Mouse (Mus musculus) heart, embryonic 12.5 days (tissue): ENCODE measurements around the gene Adgrf3. TPM values are rescaled to one million over a fixed set of nuclear protein-coding genes. Genes with fewer than 3 reads are reported as not detected.

ENCODE experiments used
- ATAC-seq: fragments of 200-750 bp; cut with Nextera tagmentation; 2 replicates; pipeline ENCODE4 v1.8.0; 2017; ENCODE audit warnings: moderate TSS enrichment, moderate library complexity; ENCODE audit not compliant: insufficient number of reproducible peaks, low FRiP score
- H3K27ac ChIP-seq: fragments of 300-500 bp; sonication (generic); 2 replicates; pipeline ENCODE4 v1.5.1; 2016; ENCODE audit warnings: mild to moderate bottlenecking, moderate library complexity; ENCODE audit not compliant: poor library complexity, severe bottlenecking
- H3K27me3 ChIP-seq: fragments of 300-500 bp; sonication (generic); replicated peaks from 2 replicates; pipeline ENCODE4 v1.6.1; 2016; ENCODE audit warnings: mild to moderate bottlenecking, moderate library complexity
- H3K36me3 ChIP-seq: fragments of 300-500 bp; sonication (generic); 2 replicates; pipeline ENCODE4 v1.6.1; 2016; ENCODE audit warnings: mild to moderate bottlenecking, moderate library complexity
- H3K4me1 ChIP-seq: fragments of 300-500 bp; sonication (generic); replicated peaks from 2 replicates; pipeline ENCODE4 v1.6.1; 2016; ENCODE audit warnings: mild to moderate bottlenecking
- H3K4me2 ChIP-seq: fragments of 300-500 bp; sonication (generic); 2 replicates; pipeline ENCODE4 v1.6.1; 2016; ENCODE audit warnings: mild to moderate bottlenecking, moderate library complexity
- H3K4me3 ChIP-seq: fragments of 300-500 bp; sonication (generic); 2 replicates; pipeline ENCODE4 v1.5.1; 2016; ENCODE audit warnings: mild to moderate bottlenecking
- H3K9ac ChIP-seq: fragments of 300-500 bp; sonication (generic); 2 replicates; pipeline ENCODE4 v1.6.1; 2016; ENCODE audit warnings: mild to moderate bottlenecking, moderate library complexity
- H3K9me3 ChIP-seq: fragments of 300-500 bp; sonication (generic); replicated peaks from 2 replicates; pipeline ENCODE4 v1.6.1; 2016; ENCODE audit warnings: mild to moderate bottlenecking, moderate library complexity
- WGBS: fragments of 180-500 bp; shearing (Covaris S2); methylation state at CpG from one replicate; pipeline ENCODE4 v1.1.7; 2016; 5-methylcytosine and 5-hydroxymethylcytosine counted together
- polyA plus RNA-seq: library from polyadenylated mRNA; unstranded; fragments of >200 nt; fragmentation: Nextera tagmentation; extraction: Ambion mirVana; gene quantifications from 2 replicates; pipeline ENCODE4 v1.2.1, GENCODE M21; 2016

Adgrf3 gene
- polyA plus RNA-seq, 1 experiment from 2014 or later: 0.37 TPM

GRCm38 (mm10) chr5:30202221-30202620 lies 3.3 kb downstream of the Adgrf3 start:
- no peaks in the 10 kb centered on the region for H3K36me3 ChIP-seq
- no peak overlapping the region for H3K4me3 ChIP-seq
- no peak overlapping the region for H3K4me2 ChIP-seq
- no peaks in the 10 kb centered on the region for H3K9me3 ChIP-seq
- H3K4me1 ChIP-seq: 0 out of 2 replicates have a peak, but pooled peaks cover 11% of the 10 kb centered on the region
- no peak overlapping the region for H3K9ac ChIP-seq
- no peak for ATAC-seq
- H3K27me3 ChIP-seq: no peaks in the 10 kb centered on the region
- 81% methylated on average over 7 of the region's 7 CpGs for WGBS
- no peak overlapping the region for H3K27ac ChIP-seq

DNA sequence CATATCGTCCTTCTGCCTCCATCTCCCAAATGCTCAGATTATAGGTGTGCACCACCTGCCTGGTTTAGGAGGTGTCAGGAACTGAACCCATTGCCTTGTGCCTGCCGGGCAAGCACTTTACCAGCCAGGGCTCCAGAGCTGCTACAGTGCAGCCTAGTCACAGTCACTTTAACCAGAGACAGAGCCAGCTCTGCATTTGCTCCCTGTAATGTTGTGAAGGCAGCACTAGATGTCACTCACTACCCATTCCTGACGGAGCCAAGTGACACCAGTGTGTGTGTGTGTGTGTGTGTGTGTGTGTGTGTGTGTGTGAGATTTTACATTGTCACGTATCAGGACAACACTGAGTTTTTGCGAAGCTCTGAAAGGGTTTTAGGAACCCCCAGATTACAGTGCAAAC lies 4.0 kb downstream of the Adgrf3 start:
- Histone ChIP-seq H3K36me3 (no peaks in the 10 kb centered on the region), H3K9ac (no peak overlapping the region), H3K4me2 (no peak overlapping the region), H3K27ac (no peak overlapping the region), H3K4me3 (no peak overlapping the region), H3K4me1 (0 out of 2 replicates have a peak, but pooled peaks cover 11% of the 10 kb centered on the region), H3K9me3 (no peaks in the 10 kb centered on the region), H3K27me3 (no peaks in the 10 kb centered on the region)
- WGBS: 44% methylated on average over 5 of the region's 5 CpGs
- ATAC-seq: 0 out of 2 replicates have a peak, but pooled peaks have one; percentile 17

- no peak for ATAC-seq
- Histone ChIP-seq H3K27ac (no peak overlapping the region), H3K4me3 (no peak overlapping the region), H3K4me2 (no peak overlapping the region), H3K9ac (no peak overlapping the region), H3K36me3 (no peaks in the 10 kb centered on the region), H3K27me3 (no peaks in the 10 kb centered on the region), H3K9me3 (no peaks in the 10 kb centered on the region), H3K4me1 (peaks cover 12% of the 10 kb centered on the region)
- 63% methylated on average over 7 of the region's 7 CpGs for WGBS
Measured at GRCm38 (mm10) chr5:30198257-30198656, 7.3 kb downstream of the Adgrf3 start.

- no peak overlapping the region for H3K9ac ChIP-seq
- H3K36me3 ChIP-seq: peaks cover 7% of the 10 kb centered on the region; the same call in 1 of the 2 replicates
- ATAC-seq: no peak
- H3K27ac ChIP-seq: no peak overlapping the region
- 86% methylated on average over 5 of the region's 5 CpGs for WGBS
- H3K4me1 ChIP-seq: peaks cover 12% of the 10 kb centered on the region
- H3K4me2 ChIP-seq: no peak overlapping the region
- H3K27me3 ChIP-seq: no peaks in the 10 kb centered on the region
- H3K9me3 ChIP-seq: no peaks in the 10 kb centered on the region
- no peak overlapping the region for H3K4me3 ChIP-seq
Measured at GRCm38 (mm10) chr5:30195340-30195739, 10.2 kb downstream of the Adgrf3 start.

- Histone ChIP-seq H3K27ac (no peak overlapping the region), H3K36me3 (peaks cover 26% of the 10 kb centered on the region), H3K27me3 (no peaks in the 10 kb centered on the region), H3K4me3 (no peak overlapping the region), H3K9ac (no peak overlapping the region), H3K4me2 (no peak overlapping the region), H3K9me3 (no peaks in the 10 kb centered on the region), H3K4me1 (peaks cover 6% of the 10 kb centered on the region)
- WGBS: 71% methylated on average over 1 of the region's 1 CpGs
- ATAC-seq: no peak
Measured at GRCm38 (mm10) chr5:30192452-30192851, 13.1 kb downstream of the Adgrf3 start.

GRCm38 (mm10) chr5:30187687-30188485 lies 17.6 kb downstream of the Adgrf3 start:
- Histone ChIP-seq H3K4me3 (no peak overlapping the region), H3K36me3 (peaks cover 58% of the 10 kb centered on the region), H3K27ac (no peak overlapping the region), H3K4me1 (no peaks in the 10 kb centered on the region), H3K4me2 (no peak overlapping the region), H3K9me3 (no peaks in the 10 kb centered on the region), H3K27me3 (no peaks in the 10 kb centered on the region), H3K9ac (no peak overlapping the region)
- 87% methylated on average over 12 of the region's 12 CpGs for WGBS
- no peak for ATAC-seq

GRCm38 (mm10) chr5:30175811-30176210 lies 29.7 kb downstream of the Adgrf3 start:
- 86% methylated on average over 4 of the region's 4 CpGs for WGBS
- Histone ChIP-seq H3K4me1 (peaks cover 19% of the 10 kb centered on the region), H3K36me3 (peaks cover 73% of the 10 kb centered on the region), H3K4me3 (no peak overlapping the region), H3K9me3 (no peaks in the 10 kb centered on the region), H3K4me2 (no peak overlapping the region), H3K9ac (no peak overlapping the region), H3K27me3 (no peaks in the 10 kb centered on the region), H3K27ac (no peak overlapping the region)
- no peak for ATAC-seq

GRCm38 (mm10) chr5:30172931-30173692 lies 32.4 kb downstream of the Adgrf3 start:
- Histone ChIP-seq H3K4me2 (no peak overlapping the region), H3K9me3 (no peaks in the 10 kb centered on the region), H3K27ac (peak overlapping the region; percentile 90), H3K4me1 (peaks cover 21% of the 10 kb centered on the region), H3K9ac (no peak overlapping the region), H3K27me3 (no peaks in the 10 kb centered on the region), H3K4me3 (no peak overlapping the region), H3K36me3 (peaks cover 69% of the 10 kb centered on the region)
- WGBS: 55% methylated on average over 20 of the region's 20 CpGs
- ATAC-seq: no peak

- peaks cover 69% of the 10 kb centered on the region for H3K36me3 ChIP-seq
- H3K27ac ChIP-seq: peak overlapping the region; percentile 90
- peaks cover 21% of the 10 kb centered on the region for H3K4me1 ChIP-seq
- no peak overlapping the region for H3K4me3 ChIP-seq
- H3K9ac ChIP-seq: no peak overlapping the region
- ATAC-seq: no peak
- H3K27me3 ChIP-seq: no peaks in the 10 kb centered on the region
- H3K9me3 ChIP-seq: no peaks in the 10 kb centered on the region
- peak overlapping the region; percentile 3; the same call in 1 of the 2 replicates for H3K4me2 ChIP-seq
Measured at GRCm38 (mm10) chr5:30172115-30172514, 33.4 kb downstream of the Adgrf3 start.

DNA sequence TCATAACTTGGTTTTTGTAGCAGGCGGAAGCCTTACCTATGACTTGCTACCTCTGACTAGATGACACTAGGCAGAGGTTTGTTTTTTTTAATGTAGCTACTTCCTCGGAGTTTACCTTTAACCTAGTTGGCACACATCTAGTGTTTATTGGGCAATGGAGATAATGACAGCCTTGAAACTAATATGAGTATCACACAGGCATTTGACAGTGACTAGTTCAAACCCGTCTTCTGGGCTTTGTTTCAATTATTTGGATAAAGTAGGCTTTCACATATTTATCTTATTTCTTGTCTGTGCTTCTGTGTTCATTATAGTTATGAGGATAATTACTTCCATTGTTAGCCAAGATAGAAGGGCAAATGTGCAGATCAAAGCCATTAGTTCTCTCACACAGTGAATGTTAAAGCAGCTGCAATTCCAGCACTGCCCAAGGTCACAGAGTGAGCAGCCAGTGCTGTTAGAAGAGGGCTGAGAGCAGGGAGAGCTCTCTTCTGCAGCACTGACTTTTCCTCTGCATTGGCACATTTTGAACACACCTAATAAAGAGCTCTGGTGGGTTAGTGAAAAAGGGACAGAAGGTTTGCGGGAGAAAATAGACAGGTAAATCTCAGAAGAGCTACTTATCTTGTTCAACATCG lies 35.1 kb downstream of the Adgrf3 start:
- 80% methylated on average over 5 of the region's 5 CpGs for WGBS
- no peaks in the 10 kb centered on the region for H3K9me3 ChIP-seq
- peaks cover 62% of the 10 kb centered on the region for H3K36me3 ChIP-seq
- H3K4me1 ChIP-seq: peaks cover 21% of the 10 kb centered on the region
- H3K27ac ChIP-seq: peak overlapping the region; percentile 77
- H3K27me3 ChIP-seq: no peaks in the 10 kb centered on the region
- no peak overlapping the region for H3K4me2 ChIP-seq
- ATAC-seq: no peak
- H3K4me3 ChIP-seq: no peak overlapping the region
- no peak overlapping the region for H3K9ac ChIP-seq
